Mouse (Mus musculus): ENCODE data around the gene Veph1.

DNA sequence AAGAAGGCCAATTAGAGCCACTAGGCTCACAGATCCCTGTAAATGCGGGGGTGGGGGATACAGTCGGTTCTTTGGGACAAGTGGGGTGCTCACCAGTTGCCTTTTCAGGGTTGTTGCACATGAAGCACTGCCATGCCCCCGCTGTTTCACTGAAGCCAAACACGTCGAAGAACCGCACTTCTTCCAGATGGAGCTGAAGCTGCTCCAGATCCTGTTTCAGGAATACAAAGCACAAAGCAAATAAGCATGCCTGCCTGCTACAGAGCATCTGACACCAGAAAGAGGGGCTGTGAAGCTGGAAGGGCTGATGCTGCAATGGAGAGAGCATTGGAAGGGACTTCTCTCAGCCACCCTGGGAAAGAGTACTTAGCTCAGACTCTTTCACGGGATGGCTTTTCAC lies 209.0 kb downstream of the Veph1 start:
- TF ChIP-seq CTCF (IDR thresholded peaks at IDR 0.05; ENCODE audit: extremely low read depth, insufficient read depth, insufficient read length, insufficient replicate concordance) (no peak), POLR2A (IDR thresholded peaks at IDR 0.05; ENCODE audit: low read depth, low read length) (no peak)

Measured in spleen, adult 2 months (tissue).